Mouse (Mus musculus) MEL (cell line): ENCODE measurements at regions not wholly inside any gene's neighbourhood (a gene's known extent, or its start where the extent isn't known, plus 50 kb on each side); places are given as distances from the start of the nearest gene placed in this dataset.

Source experiments
- DNase-seq: peaks from one replicate; pipeline ENCODE4 v3.0.0; 2011; ENCODE audit warnings: low read depth, low spot score
- H3K27ac ChIP-seq: 2 replicates; pipeline ENCODE4 v1.5.1; 2012; ENCODE audit warnings: low read depth, mild to moderate bottlenecking, control low read depth, low read length, moderate library complexity; ENCODE audit not compliant: control insufficient read depth
- H3K27me3 ChIP-seq, 2 experiments: fragments of 150-350 bp in 1 of 2; sonication (generic) in 1 of 2; 2 replicates each; pipeline ENCODE4 v1.6.1; 2012; ENCODE audit warnings: low read length in 2 of 2, mild to moderate bottlenecking in 2 of 2, improper control_type of control experiment in 1 of 2, moderate library complexity in 1 of 2; ENCODE audit not compliant: insufficient read depth in 2 of 2, control insufficient read depth in 1 of 2
- H3K36me3 ChIP-seq, 2 experiments: 2 replicates each; pipeline ENCODE4 v1.6.1; 2012 to 2014; ENCODE audit warnings: low read length in 2 of 2, improper control_type of control experiment in 1 of 2, inconsistent platforms in 1 of 2, mild to moderate bottlenecking in 1 of 2; ENCODE audit not compliant: insufficient read depth in 2 of 2, control insufficient read depth in 1 of 2
- H3K4me1 ChIP-seq, 2 experiments: fragments of 150-350 bp in 1 of 2; sonication (generic) in 1 of 2; 2 replicates each; pipeline ENCODE4 v1.6.1; 2012; ENCODE audit warnings: low read length in 2 of 2, improper control_type of control experiment in 1 of 2, mild to moderate bottlenecking in 1 of 2; ENCODE audit not compliant: insufficient read depth in 2 of 2, control insufficient read depth in 1 of 2
- H3K4me3 ChIP-seq, 2 experiments: fragments of 150-350 bp in 1 of 2; sonication (generic) in 1 of 2; 2 replicates each; pipeline ENCODE4 v1.5.1; 2012; ENCODE audit warnings: low read depth in 2 of 2, low read length in 2 of 2, mild to moderate bottlenecking in 2 of 2, moderate library complexity in 2 of 2, control low read depth in 1 of 2, improper control_type of control experiment in 1 of 2; ENCODE audit not compliant: control insufficient read depth in 1 of 2, insufficient read depth in 1 of 2
- H3K79me2 ChIP-seq: 2 replicates; pipeline ENCODE4 v1.6.1; 2012; ENCODE audit warnings: mild to moderate bottlenecking, low read length, moderate library complexity; ENCODE audit not compliant: control insufficient read depth, poor library complexity, insufficient read depth
- H3K9ac ChIP-seq: 2 replicates; pipeline ENCODE4 v1.6.1; 2012; ENCODE audit warnings: low read depth, mild to moderate bottlenecking, control low read depth, low read length, moderate library complexity; ENCODE audit not compliant: control insufficient read depth, poor library complexity, severe bottlenecking
- H3K9me3 ChIP-seq: fragments of 150-350 bp; sonication (generic); replicated peaks from 2 replicates; pipeline ENCODE4 v1.6.1; 2012; ENCODE audit warnings: mild to moderate bottlenecking, low read length, improper control_type of control experiment, moderate library complexity; ENCODE audit not compliant: insufficient read depth
- EP300 ChIP-seq, 2 experiments: IDR thresholded peaks; 2 replicates each; pipeline ENCODE4 v1.6.1; 2011; ENCODE audit warnings: improper control_type of control experiment in 2 of 2, low read length in 2 of 2, low read depth in 1 of 2, mild to moderate bottlenecking in 1 of 2
- ETS1 ChIP-seq: IDR thresholded peaks from 2 replicates; pipeline ENCODE4 v1.6.1; 2012; ENCODE audit warnings: low read depth, mild to moderate bottlenecking, inconsistent platforms, low read length, improper control_type of control experiment, moderate library complexity
- GATA1 ChIP-seq: IDR thresholded peaks from 2 replicates; pipeline ENCODE4 v1.6.1; 2011; ENCODE audit warnings: low read depth, low read length, improper control_type of control experiment
- MAFK ChIP-seq: IDR thresholded peaks from 2 replicates; pipeline ENCODE4 v1.6.1; 2011; ENCODE audit warnings: low read depth, mild to moderate bottlenecking, low read length, improper control_type of control experiment, borderline replicate concordance
- MAX ChIP-seq: IDR thresholded peaks from 2 replicates; pipeline ENCODE4 v1.6.1; 2011; ENCODE audit warnings: low read length, improper control_type of control experiment
- MEF2A ChIP-seq: IDR thresholded peaks from 2 replicates; pipeline ENCODE4 v1.6.1; 2014; ENCODE audit warnings: low read depth, mild to moderate bottlenecking, inconsistent platforms, low read length, improper control_type of control experiment; ENCODE audit not compliant: poor library complexity, insufficient replicate concordance, severe bottlenecking; ENCODE audit errors: extremely low read depth
- MXI1 ChIP-seq: IDR thresholded peaks from 2 replicates; pipeline ENCODE4 v1.6.1; 2011; ENCODE audit warnings: mild to moderate bottlenecking, low read depth, low read length, improper control_type of control experiment
- MYC ChIP-seq: IDR thresholded peaks from 2 replicates; pipeline ENCODE4 v1.6.1; 2011; ENCODE audit warnings: low read depth, mild to moderate bottlenecking, low read length, improper control_type of control experiment, moderate library complexity
- NELFE ChIP-seq: IDR thresholded peaks from 2 replicates; pipeline ENCODE4 v1.6.1; 2011; ENCODE audit warnings: low read depth, low read length, improper control_type of control experiment
- NRF1 ChIP-seq: IDR thresholded peaks from 2 replicates; pipeline ENCODE4 v1.6.1; 2014; ENCODE audit warnings: low read depth, mild to moderate bottlenecking, inconsistent platforms, low read length, improper control_type of control experiment, moderate library complexity; ENCODE audit not compliant: poor library complexity, insufficient read depth, severe bottlenecking
- POLR2A ChIP-seq, 2 experiments: IDR thresholded peaks; 2 replicates each; pipeline ENCODE4 v1.6.1; 2011 to 2012; ENCODE audit warnings: low read length in 2 of 2, mild to moderate bottlenecking in 2 of 2, control low read depth in 1 of 2, improper control_type of control experiment in 1 of 2, low read depth in 1 of 2, moderate library complexity in 1 of 2; ENCODE audit not compliant: control insufficient read depth in 1 of 2, insufficient read depth in 1 of 2, poor library complexity in 1 of 2
- POLR2AphosphoS2 ChIP-seq: IDR thresholded peaks from 2 replicates; pipeline ENCODE4 v1.6.1; 2011; ENCODE audit warnings: low read length, improper control_type of control experiment
- RAD21 ChIP-seq: IDR thresholded peaks from 2 replicates; pipeline ENCODE4 v1.6.1; 2011; ENCODE audit warnings: mild to moderate bottlenecking, low read depth, low read length, improper control_type of control experiment
- SMC3 ChIP-seq: IDR thresholded peaks from 2 replicates; pipeline ENCODE4 v1.6.1; 2011; ENCODE audit warnings: low read depth, low read length, improper control_type of control experiment
- TAL1 ChIP-seq: IDR thresholded peaks from 2 replicates; pipeline ENCODE4 v1.6.1; 2012; ENCODE audit warnings: mild to moderate bottlenecking, inconsistent platforms, low read length, moderate library complexity, mixed read lengths
- TBP ChIP-seq: IDR thresholded peaks from 2 replicates; pipeline ENCODE4 v1.8.0; 2011; ENCODE audit warnings: low read depth, low read length, improper control_type of control experiment
- TCF12 ChIP-seq: IDR thresholded peaks from 2 replicates; pipeline ENCODE4 v1.6.1; 2014; ENCODE audit warnings: low read depth, mild to moderate bottlenecking, inconsistent platforms, low read length, improper control_type of control experiment, moderate library complexity
- UBTF ChIP-seq: IDR thresholded peaks from 2 replicates; pipeline ENCODE4 v1.6.1; 2012; ENCODE audit warnings: low read depth, mild to moderate bottlenecking, inconsistent platforms, low read length, improper control_type of control experiment, moderate library complexity, borderline replicate concordance; ENCODE audit not compliant: insufficient read depth
- USF1 ChIP-seq: IDR thresholded peaks from 2 replicates; pipeline ENCODE4 v1.6.1; 2014; ENCODE audit warnings: low read depth, mild to moderate bottlenecking, inconsistent platforms, low read length, improper control_type of control experiment, moderate library complexity
- USF2 ChIP-seq, 2 experiments: IDR thresholded peaks; 2 replicates each; pipeline ENCODE4 v1.6.1; 2011 to 2012; ENCODE audit warnings: improper control_type of control experiment in 2 of 2, low read length in 2 of 2, borderline replicate concordance in 1 of 2, inconsistent platforms in 1 of 2, low read depth in 1 of 2, mild to moderate bottlenecking in 1 of 2; ENCODE audit not compliant: insufficient read depth in 1 of 2
- ZC3H11A ChIP-seq: IDR thresholded peaks from 2 replicates; pipeline ENCODE4 v1.6.1; 2012; ENCODE audit warnings: low read depth, mild to moderate bottlenecking, inconsistent platforms, low read length, improper control_type of control experiment
- ZKSCAN1 ChIP-seq: IDR thresholded peaks from 2 replicates; pipeline ENCODE4 v1.6.1; 2012; ENCODE audit warnings: low read depth, mild to moderate bottlenecking, inconsistent platforms, low read length, improper control_type of control experiment, moderate library complexity
- ZMIZ1 ChIP-seq: IDR thresholded peaks from 2 replicates; pipeline ENCODE4 v1.6.1; 2012; ENCODE audit warnings: low read depth, mild to moderate bottlenecking, inconsistent platforms, low read length, improper control_type of control experiment, moderate library complexity
- ZNF384 ChIP-seq: IDR thresholded peaks from 2 replicates; pipeline ENCODE4 v1.6.1; 2012; ENCODE audit warnings: low read depth, mild to moderate bottlenecking, inconsistent platforms, low read length, improper control_type of control experiment

DNA sequence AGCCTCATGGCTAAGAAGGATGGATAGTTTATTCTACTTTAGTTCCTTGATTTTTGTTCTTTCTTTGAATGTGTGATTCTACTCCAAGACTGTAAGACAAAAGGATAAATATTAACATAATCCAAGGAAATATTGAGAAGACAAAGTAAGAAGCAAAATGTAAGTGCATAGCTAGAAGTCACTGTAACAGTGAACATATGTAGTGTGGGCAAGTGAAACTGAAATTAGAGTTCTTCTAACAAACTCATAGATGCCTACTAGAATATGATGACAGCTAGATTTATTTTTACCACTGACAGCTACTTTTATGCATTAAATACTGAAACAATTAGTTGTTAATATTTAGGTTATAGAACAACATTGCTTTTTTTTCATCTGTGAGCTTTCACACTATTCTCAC is 206.4 kb downstream of the Pcdh20 start:
- H3K4me3 ChIP-seq, result no peak overlapping the region
- no peak for TF ChIP-seq MYC
- no peak for TF ChIP-seq MXI1
- TF ChIP-seq MEF2A, result no peak
- no peak for TF ChIP-seq UBTF
- TF ChIP-seq MAX, result no peak
- TF ChIP-seq EP300 (IDR thresholded peaks at IDR 0.05; ENCODE audit: low read depth in 1 of 2, low read length in 2 of 2), result no peak
- TF ChIP-seq ZNF384, result no peak
- TF ChIP-seq USF1, result no peak
- no peaks in the 10 kb centered on the region for H3K79me2 ChIP-seq
- H3K9ac ChIP-seq, result no peak overlapping the region
- no peaks in the 10 kb centered on the region for H3K27me3 ChIP-seq
- H3K36me3 ChIP-seq, result no peaks in the 10 kb centered on the region
- no peaks in the 10 kb centered on the region for H3K4me1 ChIP-seq
- no peak overlapping the region for H3K27ac ChIP-seq
- H3K9me3 ChIP-seq, result no peaks in the 10 kb centered on the region
- no peak for DNase-seq

DNA sequence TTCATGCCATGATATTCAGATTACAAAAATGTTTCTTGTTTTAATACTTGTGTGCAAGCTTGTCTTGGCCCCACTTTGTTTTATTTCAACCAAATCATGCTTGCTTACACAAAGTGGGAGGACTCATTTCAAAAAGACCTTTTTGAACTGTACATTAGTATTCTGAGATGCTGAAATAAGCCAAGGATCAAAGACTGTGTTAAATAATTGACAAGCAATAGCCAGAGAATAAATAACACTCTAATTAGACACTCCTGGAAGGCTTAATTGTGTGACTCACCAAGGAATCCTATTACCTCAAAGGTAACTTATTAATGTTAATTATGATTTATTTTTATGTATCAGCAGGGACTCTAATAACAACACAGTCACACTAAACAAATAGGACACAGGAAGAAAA is 212.2 kb downstream of the Pcdh20 start:
- Histone ChIP-seq H3K4me1 (no peaks in the 10 kb centered on the region), H3K27me3 (no peaks in the 10 kb centered on the region)
- no peak for TF ChIP-seq TCF12
- no peak for TF ChIP-seq POLR2AphosphoS2
- TF ChIP-seq ETS1, result no peak
- no peak for TF ChIP-seq NELFE
- TF ChIP-seq RAD21, result no peak
- TF ChIP-seq USF2 (IDR thresholded peaks at IDR 0.05; ENCODE audit: borderline replicate concordance in 1 of 2, insufficient read depth in 1 of 2, low read depth in 1 of 2, low read length in 2 of 2), result no peak
- TF ChIP-seq GATA1, result no peak
- TF ChIP-seq NRF1, result no peak
- TF ChIP-seq TAL1, result no peak
- no peak for TF ChIP-seq MAFK
- TF ChIP-seq TBP, result no peak
- no peak for TF ChIP-seq ZC3H11A
- TF ChIP-seq POLR2A (IDR thresholded peaks at IDR 0.05; ENCODE audit: control insufficient read depth in 1 of 2, insufficient read depth in 1 of 2, low read depth in 1 of 2, low read length in 2 of 2, poor library complexity in 1 of 2), result no peak
- TF ChIP-seq ZKSCAN1, result no peak
- TF ChIP-seq ZMIZ1, result no peak
- no peak for TF ChIP-seq SMC3
- TF ChIP-seq, all 39 proteins: peak for 0
- no peak for DNase-seq
- Histone ChIP-seq H3K27ac (no peak overlapping the region), H3K9ac (no peak overlapping the region), H3K4me3 (no peak overlapping the region), H3K36me3 (no peaks in the 10 kb centered on the region), H3K9me3 (no peaks in the 10 kb centered on the region), H3K79me2 (no peaks in the 10 kb centered on the region)
